Mouse (Mus musculus): ENCODE data around the gene Myh13. TPM values are rescaled to one million over a fixed set of nuclear protein-coding genes. Genes with fewer than 3 reads are reported as not detected.

Myh13 gene
- polyA plus RNA-seq, 1 experiment from 2014 or later, result 0.22 TPM

DNA sequence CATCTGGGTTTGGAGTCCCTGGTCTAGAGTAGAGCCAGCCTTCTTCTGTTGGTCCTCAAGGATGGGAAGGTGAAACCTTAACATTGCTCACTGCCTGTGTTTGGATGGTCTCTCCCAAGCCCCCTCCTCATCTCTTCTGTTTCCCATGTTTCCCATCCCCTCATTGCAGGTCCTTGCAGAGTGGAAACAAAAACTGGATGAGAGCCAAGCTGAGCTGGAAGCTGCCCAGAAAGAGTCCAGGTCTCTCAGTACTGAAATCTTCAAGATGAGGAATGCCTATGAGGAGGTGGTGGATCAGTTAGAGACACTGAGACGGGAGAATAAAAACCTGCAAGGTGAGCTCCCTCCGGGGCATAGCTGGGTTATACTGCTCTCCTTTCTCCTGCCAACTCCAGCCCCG, 40.8 kb downstream of the Myh13 start:
- no peak overlapping the region for H3K27ac ChIP-seq (replicated peaks)
- 79% methylated on average over 3 of the region's 3 CpGs for WGBS
- peaks cover 3% of the 10 kb centered on the region; the same call in 1 of the 2 replicates for H3K4me1 ChIP-seq
- H3K36me3 ChIP-seq, result no peaks in the 10 kb centered on the region
- H3K9me3 ChIP-seq (replicated peaks), result no peaks in the 10 kb centered on the region
- ATAC-seq (ENCODE audit: low FRiP score), result no peak
- no peak overlapping the region for H3K4me2 ChIP-seq
- no peaks in the 10 kb centered on the region for H3K27me3 ChIP-seq (replicated peaks)
- no peak overlapping the region for H3K4me3 ChIP-seq (replicated peaks)
- H3K9ac ChIP-seq (replicated peaks), result no peak overlapping the region

DNA sequence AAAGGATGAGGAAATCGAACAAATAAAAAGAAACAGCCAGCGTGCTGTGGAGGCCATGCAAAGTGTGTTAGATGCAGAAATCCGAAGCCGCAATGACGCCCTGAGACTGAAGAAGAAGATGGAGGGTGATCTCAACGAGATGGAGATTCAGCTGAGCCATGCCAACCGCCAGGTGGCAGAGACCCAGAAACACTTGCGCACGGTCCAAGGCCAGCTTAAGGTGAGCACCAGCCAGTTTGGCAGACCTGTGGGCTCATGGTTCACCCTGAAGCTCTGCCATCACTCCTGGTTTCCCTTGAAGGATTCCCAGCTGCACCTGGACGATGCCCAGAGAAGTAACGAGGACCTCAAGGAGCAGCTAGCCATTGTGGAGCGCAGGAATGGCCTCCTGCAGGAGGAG, 43.1 kb downstream of the Myh13 start:
- no peak for ATAC-seq (ENCODE audit: low FRiP score)
- no peak overlapping the region for H3K4me2 ChIP-seq
- no peaks in the 10 kb centered on the region for H3K9me3 ChIP-seq (replicated peaks)
- no peak overlapping the region for H3K4me3 ChIP-seq (replicated peaks)
- H3K27me3 ChIP-seq (replicated peaks), result no peaks in the 10 kb centered on the region
- 94% methylated on average over 12 of the region's 12 CpGs for WGBS
- H3K36me3 ChIP-seq, result no peaks in the 10 kb centered on the region
- peaks cover 3% of the 10 kb centered on the region; the same call in 1 of the 2 replicates for H3K4me1 ChIP-seq
- no peak overlapping the region for H3K9ac ChIP-seq (replicated peaks)
- H3K27ac ChIP-seq (replicated peaks), result no peak overlapping the region

DNA sequence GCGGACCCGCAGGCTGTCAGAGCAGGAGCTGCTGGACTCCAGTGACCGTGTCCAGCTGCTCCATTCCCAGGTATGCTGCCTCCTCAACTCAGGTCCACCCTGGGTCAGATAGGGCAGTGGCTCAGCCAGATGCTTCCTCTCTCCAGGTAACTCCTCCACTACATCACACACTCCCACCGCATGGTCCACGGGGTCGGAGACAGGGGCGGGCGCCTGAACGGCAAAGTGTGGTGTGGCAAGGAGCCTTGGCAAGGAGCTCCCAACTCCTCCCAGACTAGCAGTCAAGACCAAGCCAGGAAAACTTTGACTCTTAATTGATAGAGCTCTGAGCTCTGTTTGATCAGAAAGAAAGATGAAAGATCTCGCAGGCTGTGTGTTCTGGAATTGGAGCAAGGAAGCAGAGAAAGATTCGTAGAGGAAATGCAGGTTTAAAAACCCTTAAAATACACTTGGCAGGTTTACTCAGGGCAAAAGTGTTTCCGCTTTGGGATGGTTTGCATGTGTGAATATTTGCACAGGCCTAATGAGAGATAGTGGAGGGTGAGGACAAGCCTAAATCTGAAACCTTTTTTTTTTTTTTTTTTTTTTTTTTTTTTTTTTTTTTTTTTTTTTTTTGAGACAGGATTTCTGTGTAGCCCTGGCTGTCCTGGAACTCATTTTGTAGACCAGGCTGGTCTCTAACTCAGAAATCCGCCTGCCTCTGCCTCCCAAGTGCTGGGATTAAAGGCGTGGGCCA, 43.7 kb downstream of the Myh13 start:
- Histone ChIP-seq H3K4me1 (peaks cover 3% of the 10 kb centered on the region; the same call in 1 of the 2 replicates), H3K4me2 (no peak overlapping the region), H3K9me3 (replicated peaks) (no peaks in the 10 kb centered on the region), H3K27me3 (replicated peaks) (no peaks in the 10 kb centered on the region), H3K4me3 (replicated peaks) (no peak overlapping the region), H3K27ac (replicated peaks) (no peak overlapping the region), H3K9ac (replicated peaks) (no peak overlapping the region), H3K36me3 (no peaks in the 10 kb centered on the region)
- WGBS, result 94% methylated on average over 14 of the region's 14 CpGs
- no peak for ATAC-seq (ENCODE audit: low FRiP score)

DNA sequence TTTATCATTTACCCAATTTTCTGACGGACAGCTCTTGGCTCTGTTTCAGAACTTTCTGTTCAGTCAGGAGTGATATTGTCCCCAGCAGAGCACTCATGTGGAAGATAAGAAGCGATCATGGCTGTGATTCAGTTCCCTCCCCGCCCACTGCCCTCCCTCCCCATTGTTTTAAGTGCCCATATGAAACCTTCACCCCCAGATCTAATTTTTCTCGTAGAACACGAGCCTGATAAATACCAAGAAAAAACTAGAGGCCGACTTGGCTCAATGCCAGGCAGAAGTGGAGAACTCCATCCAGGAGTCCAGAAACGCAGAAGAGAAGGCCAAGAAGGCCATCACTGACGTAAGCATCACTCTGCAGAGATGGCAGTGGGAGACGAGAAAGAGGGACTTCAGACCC, 45.5 kb downstream of the Myh13 start:
- 55% methylated on average over 9 of the region's 9 CpGs for WGBS

DNA sequence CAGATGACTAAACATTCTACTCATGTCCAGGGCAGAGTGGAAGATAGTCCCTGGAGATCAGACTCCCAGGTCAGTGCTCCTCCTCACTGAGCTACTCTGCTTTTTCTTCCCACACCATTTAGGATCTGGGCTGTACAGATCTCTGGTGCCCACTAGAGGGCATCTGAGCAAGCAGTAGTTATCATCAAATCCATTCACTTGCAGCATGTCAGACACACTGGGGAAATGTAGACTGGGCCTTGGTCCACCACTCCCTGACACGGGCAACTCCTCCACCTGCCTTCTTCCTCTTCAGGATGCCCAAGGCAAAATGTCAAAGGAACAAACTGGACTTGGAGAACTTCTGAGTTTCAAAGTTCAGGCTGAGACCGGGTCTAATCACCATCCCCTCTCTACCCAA, 51.9 kb downstream of the Myh13 start:
- Histone ChIP-seq H3K27ac (replicated peaks) (no peak overlapping the region), H3K9me3 (replicated peaks) (no peaks in the 10 kb centered on the region), H3K9ac (replicated peaks) (no peak overlapping the region), H3K4me1 (no peaks in the 10 kb centered on the region), H3K4me2 (no peak overlapping the region), H3K36me3 (no peaks in the 10 kb centered on the region), H3K4me3 (replicated peaks) (no peak overlapping the region), H3K27me3 (replicated peaks) (no peaks in the 10 kb centered on the region)
- no peak for ATAC-seq (ENCODE audit: low FRiP score)
- 58% methylated on average over 2 of the region's 2 CpGs for WGBS

More for the DNA sequence above, 45.5 kb downstream of the Myh13 start:
- H3K27me3 ChIP-seq (replicated peaks), result no peaks in the 10 kb centered on the region
- no peaks in the 10 kb centered on the region for H3K9me3 ChIP-seq (replicated peaks)
- no peak for ATAC-seq (ENCODE audit: low FRiP score)
- H3K4me2 ChIP-seq, result no peak overlapping the region
- no peaks in the 10 kb centered on the region for H3K36me3 ChIP-seq
- H3K9ac ChIP-seq (replicated peaks), result no peak overlapping the region
- H3K4me3 ChIP-seq (replicated peaks), result no peak overlapping the region
- H3K4me1 ChIP-seq, result peaks cover 3% of the 10 kb centered on the region; the same call in 1 of the 2 replicates
- H3K27ac ChIP-seq (replicated peaks), result no peak overlapping the region

DNA sequence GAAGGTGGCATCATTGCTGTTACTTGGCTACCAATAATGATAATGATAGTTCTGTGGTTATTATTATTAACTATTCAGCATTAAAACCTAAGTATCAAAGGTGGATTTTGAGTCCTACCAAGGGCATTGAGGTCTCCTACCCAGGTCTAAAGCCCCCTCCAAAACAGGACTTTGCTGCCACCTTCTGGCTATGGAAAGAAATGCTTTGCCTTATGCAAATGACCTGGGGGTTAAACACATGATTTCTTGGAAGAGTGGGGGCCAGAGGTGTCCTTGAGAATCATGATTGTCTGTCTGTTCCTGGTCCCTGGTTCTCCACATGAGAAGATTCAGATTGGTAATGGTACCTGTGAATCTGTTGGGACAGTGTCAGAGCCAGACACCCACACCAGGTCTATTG, 54.9 kb downstream of the Myh13 start:
- Histone ChIP-seq H3K4me3 (replicated peaks) (no peak overlapping the region), H3K27ac (replicated peaks) (no peak overlapping the region), H3K36me3 (no peaks in the 10 kb centered on the region), H3K27me3 (replicated peaks) (no peaks in the 10 kb centered on the region), H3K9me3 (replicated peaks) (no peaks in the 10 kb centered on the region), H3K4me1 (peaks cover 18% of the 10 kb centered on the region; the same call in 1 of the 2 replicates), H3K4me2 (no peak overlapping the region), H3K9ac (replicated peaks) (no peak overlapping the region)
- no peak for ATAC-seq (ENCODE audit: low FRiP score)

DNA sequence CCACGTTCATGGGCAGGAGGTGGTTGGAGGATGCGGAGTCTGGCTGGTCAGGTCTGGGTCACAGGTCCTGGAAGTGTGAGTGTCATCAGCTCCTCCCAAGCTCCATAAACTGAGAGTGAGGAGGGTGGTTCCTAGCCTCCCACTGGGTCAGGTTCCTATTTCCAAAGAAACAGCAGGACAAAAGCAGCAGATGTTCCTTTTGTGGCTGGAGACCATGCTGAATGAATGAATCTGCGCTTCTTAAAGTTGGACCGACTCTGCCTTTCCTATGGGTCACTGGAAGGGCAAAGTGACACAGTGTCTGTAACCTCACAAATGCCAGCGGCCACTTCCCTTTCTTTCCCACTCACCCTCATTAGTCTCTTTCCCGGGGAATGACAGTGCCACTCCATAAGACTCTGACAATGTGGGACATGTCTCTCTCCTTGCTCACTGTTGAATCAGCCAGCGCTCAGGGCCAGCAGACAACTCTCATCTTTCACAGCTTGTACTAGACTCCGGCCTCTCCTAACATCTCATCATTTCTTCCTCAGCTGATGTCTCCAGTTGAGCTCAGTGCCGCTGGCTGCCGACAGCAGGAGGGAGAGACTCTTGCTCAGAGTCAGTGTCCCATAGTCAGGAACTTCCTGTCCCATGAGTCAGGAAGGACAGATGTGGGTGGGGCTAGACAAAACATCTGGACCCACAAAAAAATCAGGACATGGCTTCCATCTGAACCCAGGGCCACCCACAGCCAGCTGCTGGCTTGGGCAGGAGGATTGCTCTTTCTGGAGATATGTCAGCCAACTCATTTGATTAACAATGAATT, 58.4 kb downstream of the Myh13 start:
- H3K27ac ChIP-seq (replicated peaks), result no peak overlapping the region
- peaks cover 18% of the 10 kb centered on the region; the same call in 1 of the 2 replicates for H3K4me1 ChIP-seq
- H3K4me3 ChIP-seq (replicated peaks), result no peak overlapping the region
- no peaks in the 10 kb centered on the region for H3K36me3 ChIP-seq
- H3K4me2 ChIP-seq, result no peak overlapping the region
- H3K9me3 ChIP-seq (replicated peaks), result no peaks in the 10 kb centered on the region
- H3K27me3 ChIP-seq (replicated peaks), result no peaks in the 10 kb centered on the region
- WGBS, result 9% methylated on average over 10 of the region's 10 CpGs
- ATAC-seq (ENCODE audit: low FRiP score), result no peak
- H3K9ac ChIP-seq (replicated peaks), result no peak overlapping the region

DNA sequence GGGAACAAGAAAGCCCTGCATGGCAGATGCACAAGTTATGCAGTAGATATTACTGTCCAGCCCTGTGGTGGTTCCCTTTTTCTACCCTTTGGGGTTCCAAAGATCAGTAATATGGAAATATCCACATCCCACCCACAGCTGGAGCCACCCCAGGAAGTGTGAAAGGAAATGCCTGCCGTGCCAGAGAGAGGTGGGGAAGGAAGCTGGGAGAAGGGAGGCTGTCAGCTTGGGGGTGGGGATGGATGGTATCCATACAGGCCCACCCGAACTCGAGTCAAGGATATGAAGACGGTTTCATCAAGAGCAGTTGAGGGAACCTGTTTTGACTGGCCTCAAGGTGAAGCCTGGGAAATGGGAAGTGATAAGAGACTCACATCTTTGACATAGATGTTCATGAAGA, 60.4 kb downstream of the Myh13 start:
- no peaks in the 10 kb centered on the region for H3K27me3 ChIP-seq (replicated peaks)
- no peak overlapping the region for H3K4me2 ChIP-seq
- H3K36me3 ChIP-seq, result no peaks in the 10 kb centered on the region
- ATAC-seq (ENCODE audit: low FRiP score), result no peak
- no peak overlapping the region for H3K4me3 ChIP-seq (replicated peaks)
- no peaks in the 10 kb centered on the region for H3K9me3 ChIP-seq (replicated peaks)
- 88% methylated on average over 4 of the region's 4 CpGs for WGBS
- H3K4me1 ChIP-seq, result peaks cover 19% of the 10 kb centered on the region
- no peak overlapping the region for H3K27ac ChIP-seq (replicated peaks)
- H3K9ac ChIP-seq (replicated peaks), result no peak overlapping the region

DNA sequence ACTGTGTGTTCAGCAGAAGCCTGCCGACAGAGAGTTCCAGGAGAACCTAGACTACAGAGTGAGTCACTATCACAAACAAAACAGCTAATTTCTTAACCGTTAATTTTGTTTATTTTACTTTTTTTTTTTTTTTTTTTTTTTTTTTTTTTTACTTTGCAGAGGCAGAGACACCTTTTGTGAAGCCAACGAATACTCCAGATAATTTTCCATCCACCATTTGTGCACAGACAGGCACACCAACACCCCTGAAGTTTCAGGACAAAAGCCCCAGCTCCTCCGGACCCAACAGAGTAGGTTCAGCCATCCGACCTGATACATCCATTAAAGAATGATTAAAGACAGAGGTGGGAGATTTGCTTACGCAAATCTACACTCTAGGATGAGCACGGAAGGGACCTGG, 63.2 kb downstream of the Myh13 start:
- no peaks in the 10 kb centered on the region for H3K36me3 ChIP-seq
- H3K4me2 ChIP-seq, result no peak overlapping the region
- no peak overlapping the region for H3K4me3 ChIP-seq (replicated peaks)
- no peak overlapping the region for H3K9ac ChIP-seq (replicated peaks)
- ATAC-seq (ENCODE audit: low FRiP score), result no peak
- H3K9me3 ChIP-seq (replicated peaks), result no peaks in the 10 kb centered on the region
- no peak overlapping the region for H3K27ac ChIP-seq (replicated peaks)
- 93% methylated on average over 7 of the region's 7 CpGs for WGBS
- H3K4me1 ChIP-seq, result peaks cover 11% of the 10 kb centered on the region
- no peaks in the 10 kb centered on the region for H3K27me3 ChIP-seq (replicated peaks)

DNA sequence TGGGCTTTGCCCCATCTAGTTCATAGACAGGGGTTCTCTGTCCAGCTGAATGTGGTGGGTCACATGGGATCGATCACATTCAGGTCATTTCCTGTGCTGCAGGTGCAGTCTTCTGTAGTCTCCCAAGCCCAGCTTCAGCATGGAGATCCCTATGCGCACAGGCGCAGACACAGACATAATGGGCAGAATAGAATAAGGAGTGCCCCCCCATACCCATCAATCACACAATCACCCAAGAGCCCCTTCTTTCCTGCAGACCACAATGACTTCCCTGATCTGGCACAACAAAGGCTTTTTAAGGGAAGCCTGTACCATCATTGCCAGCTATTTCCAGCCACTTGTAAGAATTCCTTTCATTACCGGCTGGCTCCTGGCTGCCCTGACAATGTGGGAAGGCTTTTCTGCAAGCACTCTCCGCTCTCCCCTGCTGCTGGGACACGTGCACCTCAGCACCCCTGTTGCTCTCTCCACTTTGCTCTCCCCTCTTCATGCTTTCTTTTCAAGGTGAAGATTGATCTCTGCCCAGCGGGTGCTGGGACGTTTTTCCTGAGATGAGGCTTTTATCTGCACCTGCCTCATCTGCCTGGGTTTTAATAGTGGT, 65.5 kb downstream of the Myh13 start:
- Histone ChIP-seq H3K27me3 (replicated peaks) (no peaks in the 10 kb centered on the region), H3K4me3 (replicated peaks) (no peak overlapping the region), H3K9ac (replicated peaks) (no peak overlapping the region), H3K36me3 (no peaks in the 10 kb centered on the region), H3K27ac (replicated peaks) (no peak overlapping the region), H3K9me3 (replicated peaks) (no peaks in the 10 kb centered on the region), H3K4me1 (peaks cover 4% of the 10 kb centered on the region; the same call in 1 of the 2 replicates), H3K4me2 (no peak overlapping the region)
- no peak for ATAC-seq (ENCODE audit: low FRiP score)
- 5% methylated on average over 8 of the region's 8 CpGs for WGBS

DNA sequence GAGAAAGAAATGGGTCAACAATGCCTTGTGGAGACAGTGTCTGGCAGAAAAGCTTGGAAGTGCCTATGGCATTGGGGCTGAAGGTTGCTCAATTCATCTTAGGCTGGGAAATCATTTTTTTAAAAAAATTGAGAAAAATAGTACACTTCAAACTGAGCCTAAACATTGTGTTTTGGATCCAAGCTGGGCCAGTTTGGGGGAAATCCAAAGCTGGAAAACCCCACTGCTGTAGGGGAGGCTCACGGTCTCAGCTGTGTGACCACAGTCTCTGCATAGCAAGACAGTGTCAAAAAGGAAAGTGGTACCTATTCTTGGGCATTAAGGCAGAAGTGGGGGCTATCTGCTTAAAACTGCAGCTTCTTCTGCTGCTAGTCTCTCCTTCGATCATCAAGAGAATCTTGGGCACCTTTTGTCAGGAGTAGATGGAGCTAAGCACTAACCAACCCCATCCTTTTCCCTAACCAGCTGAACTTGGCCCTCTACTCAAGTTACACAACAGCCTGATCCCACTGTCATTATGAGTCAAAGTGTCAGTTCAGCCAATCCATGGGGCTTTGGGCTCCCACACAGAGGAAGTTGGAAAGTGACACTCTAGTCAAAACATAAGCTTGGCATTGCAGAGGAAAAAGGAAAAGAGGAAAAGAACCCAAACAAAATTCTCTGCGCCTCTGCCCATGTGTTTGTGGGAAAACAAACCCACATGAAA, 69.4 kb downstream of the Myh13 start:
- no peak for ATAC-seq (ENCODE audit: low FRiP score)
- H3K27me3 ChIP-seq (replicated peaks), result no peaks in the 10 kb centered on the region
- H3K36me3 ChIP-seq, result no peaks in the 10 kb centered on the region
- H3K9me3 ChIP-seq (replicated peaks), result no peaks in the 10 kb centered on the region
- no peak overlapping the region for H3K4me3 ChIP-seq (replicated peaks)
- H3K4me1 ChIP-seq, result peaks cover 4% of the 10 kb centered on the region; the same call in 1 of the 2 replicates
- H3K4me2 ChIP-seq, result no peak overlapping the region
- WGBS, result 82% methylated on average over 3 of the region's 3 CpGs
- no peak overlapping the region for H3K9ac ChIP-seq (replicated peaks)
- H3K27ac ChIP-seq (replicated peaks), result no peak overlapping the region
